Mouse (Mus musculus) ES-CJ7 (cell line): ENCODE results near the gene Gtpbp8.
A peak's percentile ranks its signal among the peaks of the same experiment; 100 is the strongest.

Source experiments
- DNase-seq: peaks from one replicate; pipeline ENCODE4 v3.0.0; 2011; ENCODE audit warnings: low read depth, low spot score

Gtpbp8 gene

DNA sequence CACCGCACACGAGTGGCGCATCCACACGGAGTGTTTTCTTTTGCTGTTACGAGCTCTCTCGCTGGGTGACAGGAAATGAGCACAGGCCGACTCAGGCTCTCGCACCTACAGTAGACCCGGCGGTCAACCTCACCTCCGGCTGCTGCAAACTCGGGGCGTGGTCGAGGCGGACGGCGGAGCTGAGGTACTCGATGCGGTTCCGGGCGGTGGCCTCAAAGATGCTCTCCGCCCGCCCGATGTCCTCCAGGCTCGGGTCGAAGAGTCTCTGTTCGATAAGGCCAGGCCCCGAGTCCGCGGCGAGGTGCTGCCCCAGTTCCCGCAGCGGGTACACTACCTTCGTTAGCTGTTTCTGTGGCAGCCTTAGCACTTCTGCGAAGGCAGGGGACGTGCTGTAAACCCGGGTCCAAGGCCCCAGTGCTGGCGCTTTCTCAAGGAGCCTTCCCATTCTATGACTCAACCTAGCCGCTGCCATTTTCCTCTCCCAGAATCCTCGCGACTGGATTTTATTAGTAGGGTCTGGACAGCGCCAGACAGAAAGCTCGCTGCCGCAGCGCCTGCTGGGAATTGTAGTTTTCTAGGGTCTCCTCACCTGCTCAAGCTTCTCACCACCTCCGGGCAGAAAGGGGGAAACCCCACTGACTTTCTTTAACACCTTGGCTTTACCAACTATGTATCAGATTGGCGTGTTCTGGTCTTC lies at the start of gene Gtpbp8:
Gene Gtpbp8, minus strand, starts transcription at position 498 of the 697 bp plus-strand sequence.
- DNase-seq = peak; percentile 88

DNA sequence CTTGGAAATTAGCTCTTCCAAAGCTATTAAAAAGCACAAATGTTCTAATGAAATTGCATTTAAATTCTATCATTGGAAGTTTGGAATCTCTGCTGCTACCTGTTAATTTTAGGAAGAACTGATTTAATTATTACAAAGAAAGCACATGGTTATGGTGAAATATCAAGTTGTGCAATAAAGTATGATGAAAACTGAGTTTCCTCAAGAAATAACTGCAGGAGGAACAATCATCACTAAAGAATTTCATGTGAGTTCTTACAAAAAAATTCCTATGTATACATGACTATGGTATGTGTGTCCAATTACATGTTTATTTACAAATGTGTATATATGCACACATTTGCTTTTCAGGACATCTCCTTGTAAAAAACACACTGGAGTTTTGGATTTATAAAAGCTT lies 48.3 kb upstream of the Gtpbp8 start:
- DNase-seq = no peak

DNA sequence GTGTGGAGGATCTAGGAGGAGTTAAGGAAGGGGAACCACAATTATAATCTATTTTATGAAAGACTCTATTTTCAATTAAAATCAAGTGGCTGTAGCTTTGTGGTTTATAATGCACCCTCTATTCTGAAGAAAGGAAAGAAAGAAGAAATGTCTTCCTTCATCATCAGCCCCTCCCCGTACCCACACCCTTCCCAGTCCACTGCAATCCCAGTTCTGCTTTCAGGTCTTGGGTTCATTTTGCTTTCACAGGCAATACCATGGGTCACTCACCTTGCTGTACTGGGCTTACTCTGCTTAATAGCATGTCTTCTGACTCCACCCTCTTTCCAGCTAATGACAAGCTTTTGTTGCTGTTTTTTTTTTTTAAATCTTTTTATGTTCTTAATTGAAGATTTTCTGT lies 40.8 kb upstream of the Gtpbp8 start:
- no peak for DNase-seq

DNA sequence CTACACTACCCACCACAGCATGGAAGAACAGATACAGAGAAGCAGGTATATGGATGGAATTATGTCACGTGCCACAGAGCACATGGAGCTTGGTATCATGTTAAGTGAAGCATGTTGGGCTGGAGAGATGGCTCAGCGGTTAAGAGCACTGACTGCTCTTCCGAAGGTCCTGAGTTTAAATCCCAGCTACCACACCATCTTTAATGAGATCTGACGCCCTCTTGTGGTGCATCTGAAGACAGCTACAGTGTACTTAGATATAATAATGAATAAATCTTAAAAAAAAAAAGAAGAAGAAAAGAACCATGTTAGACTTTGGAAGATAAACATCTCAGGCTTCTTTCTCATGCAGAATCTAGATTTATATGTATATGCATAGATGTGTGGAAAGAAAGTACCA lies 34.6 kb upstream of the Gtpbp8 start:
- peak; percentile 15 for DNase-seq

DNA sequence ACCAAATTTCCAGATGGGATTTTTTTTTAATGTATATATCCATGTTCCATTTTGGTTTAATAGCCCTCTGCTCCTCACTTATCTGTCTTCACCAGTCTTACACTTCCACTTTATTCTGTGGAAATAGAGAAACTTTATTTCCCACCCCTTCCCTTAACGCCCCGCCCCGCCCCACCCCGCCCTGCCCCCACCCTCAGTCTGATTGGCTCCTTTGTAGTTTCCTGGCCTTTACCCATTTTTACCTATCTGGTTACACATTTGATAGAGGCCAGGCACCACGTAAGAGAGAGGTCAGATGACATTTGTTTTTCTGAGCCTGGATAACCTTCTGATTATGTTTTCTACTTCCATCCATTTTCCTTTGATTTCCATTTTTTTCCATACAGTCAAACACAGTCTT lies 33.3 kb upstream of the Gtpbp8 start:
- DNase-seq = no peak

DNA sequence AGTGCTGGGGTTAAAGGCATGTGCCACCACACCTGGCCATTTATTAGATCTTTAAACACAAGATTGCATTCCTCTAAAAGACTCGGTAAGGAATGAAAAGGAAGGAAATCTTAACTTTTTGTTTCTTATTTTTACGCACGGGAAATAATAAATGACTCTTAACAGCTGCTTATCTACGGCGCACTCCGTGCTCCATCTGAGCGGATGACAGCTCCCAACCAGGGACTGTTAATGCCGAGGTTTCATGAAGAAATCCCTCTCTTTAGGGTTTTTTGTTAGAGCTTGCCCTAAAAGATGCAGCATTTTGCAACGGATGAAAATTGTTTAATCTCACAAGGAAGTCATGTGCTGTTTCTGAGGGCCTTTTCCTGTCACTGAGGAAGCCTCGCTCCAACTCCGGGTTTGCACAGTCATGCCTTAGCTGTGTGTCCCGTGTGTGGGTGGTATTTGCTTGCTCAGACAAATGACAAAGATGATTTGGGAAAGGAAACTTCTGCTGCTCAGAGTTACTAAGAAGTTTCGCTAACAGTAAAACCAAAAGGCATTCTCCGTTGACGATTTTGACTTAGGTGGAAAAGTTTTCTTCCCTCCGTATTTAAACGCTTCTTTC lies 32.5 kb upstream of the Gtpbp8 start:
- DNase-seq = no peak

DNA sequence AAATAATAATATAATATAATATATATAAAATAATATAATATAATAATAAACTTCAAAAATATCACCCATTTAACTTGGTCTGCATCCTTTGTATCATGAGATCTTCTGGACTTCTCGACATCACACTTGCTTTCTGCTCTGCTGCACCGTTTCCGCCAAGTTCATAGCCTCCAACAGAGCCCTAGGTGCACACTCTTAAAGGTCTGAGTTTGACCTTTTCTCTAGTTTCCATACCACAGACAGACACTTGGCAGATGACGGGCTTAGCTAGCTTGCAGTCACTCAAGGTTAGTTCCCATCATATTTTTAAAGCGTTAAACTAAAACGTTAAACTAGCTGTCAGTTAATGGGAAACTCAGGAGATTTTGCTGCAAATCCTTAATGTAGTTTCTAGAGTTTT lies 28.0 kb upstream of the Gtpbp8 start:
- DNase-seq = no peak

DNA sequence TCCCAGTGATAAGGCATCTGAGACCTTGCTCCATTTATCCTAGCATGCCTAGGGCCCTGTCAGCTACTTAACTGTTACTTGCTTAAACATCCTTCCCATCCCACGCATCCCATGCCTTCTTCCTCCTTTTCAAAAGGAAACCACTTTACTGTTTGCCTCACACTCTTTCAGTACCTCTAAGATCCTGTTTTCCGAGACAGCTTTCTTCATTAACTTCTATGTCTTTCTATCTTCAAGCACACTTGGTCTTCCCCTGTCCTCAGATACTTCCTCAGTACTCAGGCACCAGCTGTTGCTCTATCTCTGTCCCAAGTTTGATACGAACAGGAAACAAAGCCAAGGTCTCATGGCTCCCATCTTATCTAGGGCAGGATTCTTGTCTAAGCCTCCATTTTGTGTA lies 27.5 kb upstream of the Gtpbp8 start:
- no peak for DNase-seq

DNA sequence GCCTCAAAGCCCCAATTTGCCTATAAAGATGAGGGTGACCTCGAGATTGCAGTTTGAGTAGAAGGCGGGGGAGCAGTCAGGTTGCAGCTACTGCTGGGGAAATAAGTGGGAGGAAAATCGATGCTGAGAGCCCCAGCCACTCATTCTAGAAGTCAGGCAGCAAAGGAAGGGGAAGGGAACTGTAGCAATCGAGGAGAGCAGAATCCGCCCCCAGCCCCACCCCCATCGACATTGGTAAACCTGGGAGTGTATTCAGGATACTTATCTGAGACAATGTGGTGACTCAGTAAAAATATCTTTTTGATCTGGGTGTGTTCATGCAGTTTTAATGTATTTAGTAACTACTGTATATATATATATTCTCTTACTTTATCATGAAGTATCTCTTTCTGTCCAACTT lies 26.4 kb upstream of the Gtpbp8 start:
- DNase-seq = no peak

DNA sequence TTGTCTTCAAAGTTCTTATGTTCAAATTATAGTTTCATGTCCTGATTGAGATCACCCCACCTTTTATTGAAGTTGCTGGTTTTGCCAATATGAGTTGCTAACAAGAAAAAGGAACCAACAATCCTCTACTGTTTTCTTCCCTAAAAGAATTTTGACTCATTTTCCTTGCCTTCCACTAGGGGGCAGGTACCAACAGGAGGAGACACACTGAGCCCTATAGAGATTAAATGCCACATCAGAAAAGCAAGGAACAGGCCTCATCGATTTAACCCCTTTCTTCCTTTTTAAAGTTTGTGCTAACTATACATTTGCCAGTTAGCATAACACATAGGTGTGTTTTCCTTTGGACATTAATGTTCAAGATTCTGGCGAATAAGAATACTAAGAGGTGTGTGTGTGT lies 21.8 kb upstream of the Gtpbp8 start:
- peak; percentile 38 for DNase-seq

DNA sequence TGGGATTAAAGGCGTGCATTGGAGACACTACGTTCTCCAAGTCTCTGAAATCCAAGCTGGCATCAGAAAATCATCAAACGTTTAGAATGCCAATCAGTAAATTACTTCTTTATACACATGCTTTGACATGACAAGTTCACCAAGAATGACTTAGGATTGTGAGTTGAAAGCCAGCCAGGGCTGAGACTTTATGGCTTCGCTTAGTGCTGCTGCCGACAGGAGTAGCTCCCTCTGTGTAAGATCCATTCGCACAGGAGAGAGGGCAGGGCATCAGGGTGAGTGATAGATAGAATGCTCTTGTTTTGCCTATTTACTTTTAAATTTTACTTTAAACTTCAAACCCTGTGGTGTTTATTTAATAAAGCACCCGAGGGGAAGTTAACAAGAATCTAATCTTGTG lies 21.3 kb upstream of the Gtpbp8 start:
- no peak for DNase-seq

DNA sequence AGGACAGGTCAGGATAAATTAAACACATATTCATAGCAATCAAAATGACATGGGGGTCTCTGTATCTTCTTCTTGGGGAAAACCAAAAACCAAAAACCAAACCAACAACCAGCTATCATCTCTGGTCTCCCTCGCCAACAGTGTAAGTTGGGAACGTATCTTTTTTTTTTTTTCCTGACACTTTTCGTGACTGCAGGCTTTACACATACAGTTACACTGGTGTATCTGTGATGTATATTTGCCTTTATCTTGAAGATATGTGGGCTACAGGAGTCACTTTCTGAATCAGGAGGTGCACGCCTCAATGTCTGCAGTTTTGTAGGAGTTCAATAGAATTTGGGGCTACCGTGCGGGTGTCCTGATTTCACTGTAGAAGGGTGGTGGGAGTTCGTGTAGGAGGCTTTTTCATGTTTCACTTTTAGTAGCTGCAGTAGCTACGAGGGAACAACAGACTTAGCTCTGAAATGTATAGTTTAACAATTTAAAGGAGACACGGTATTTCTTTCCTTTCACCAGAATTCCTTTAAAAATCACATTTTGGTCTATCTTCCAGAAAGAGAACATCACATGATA lies 20.2 kb upstream of the Gtpbp8 start:
- no peak for DNase-seq

DNA sequence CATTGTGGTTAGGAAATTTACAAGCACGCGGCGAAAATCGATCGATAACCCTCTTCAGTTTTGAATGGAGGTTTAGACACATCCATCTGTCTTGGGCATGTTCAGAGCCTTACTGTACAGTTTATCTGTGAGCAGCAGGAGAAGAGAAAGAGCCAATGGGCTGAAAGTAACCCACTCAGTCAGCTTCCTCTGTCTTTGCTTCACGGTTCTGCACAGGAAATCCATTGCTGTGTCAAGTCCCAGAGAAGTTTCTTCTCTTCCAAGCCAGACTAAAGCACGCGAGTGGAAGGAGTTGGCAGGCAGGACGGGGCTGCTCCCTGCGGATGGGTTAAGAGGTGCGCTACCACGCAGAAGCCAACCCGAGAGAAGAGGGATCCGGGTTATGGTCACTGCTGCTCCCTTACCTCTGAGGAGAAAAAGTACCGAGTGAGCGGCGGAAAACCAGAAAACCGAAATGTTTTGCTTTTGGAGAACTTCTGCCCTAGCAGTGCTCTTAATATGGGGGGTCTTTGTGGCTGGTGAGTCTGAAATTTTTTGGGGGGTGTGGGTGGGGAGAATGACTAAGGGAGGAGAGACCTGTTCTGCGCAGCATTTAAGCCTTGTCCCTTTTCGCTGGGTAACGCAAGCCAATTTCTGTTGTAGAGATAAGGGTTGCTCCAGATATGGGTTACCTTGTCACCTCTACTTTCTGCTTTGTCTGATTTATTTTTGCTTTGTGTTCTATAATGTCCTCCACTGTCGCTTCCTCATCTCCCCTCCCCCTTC lies 19.6 kb upstream of the Gtpbp8 start, which contains the start of gene Cd200r1:
Gene Cd200r1, plus strand, starts transcription at position 182 of the 765 bp plus-strand sequence.
- no peak for DNase-seq

DNA sequence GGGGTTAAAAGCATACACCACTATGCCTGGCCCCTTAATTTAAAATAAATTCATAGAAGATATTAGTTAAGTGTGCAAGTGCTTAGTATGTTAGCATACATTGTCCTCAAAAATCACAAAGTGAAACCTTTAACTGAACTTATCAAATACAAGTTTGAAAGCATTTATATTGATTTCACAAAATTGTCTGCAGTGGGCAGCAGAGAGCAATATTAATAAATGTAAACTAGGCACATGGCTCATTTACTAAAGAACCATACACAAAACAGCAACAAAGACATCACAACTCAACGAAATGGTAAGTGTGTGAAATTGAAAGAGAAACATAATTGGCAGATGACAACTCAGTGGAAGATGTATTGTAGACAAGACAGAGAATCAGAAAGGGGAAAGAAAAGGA lies 15.6 kb upstream of the Gtpbp8 start:
- no peak for DNase-seq

DNA sequence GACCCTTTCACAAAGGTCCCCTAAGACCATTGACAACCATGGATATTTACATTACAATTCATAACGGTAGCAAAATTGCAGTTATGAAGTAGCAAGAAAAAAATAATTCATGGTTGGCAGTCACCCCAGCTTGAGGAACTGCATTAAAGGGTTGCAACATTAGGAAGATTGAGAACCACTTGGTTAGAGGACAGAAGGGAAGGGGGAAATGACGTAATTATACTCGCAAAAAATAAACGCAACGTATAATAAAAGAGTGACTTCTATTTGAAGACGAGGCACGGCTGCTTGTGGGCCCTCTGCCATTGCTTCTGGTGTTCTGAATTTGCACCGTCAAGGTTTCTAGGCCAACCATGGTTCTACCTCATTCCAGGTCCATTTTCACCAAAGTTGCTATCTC lies 11.5 kb upstream of the Gtpbp8 start:
- DNase-seq = no peak

DNA sequence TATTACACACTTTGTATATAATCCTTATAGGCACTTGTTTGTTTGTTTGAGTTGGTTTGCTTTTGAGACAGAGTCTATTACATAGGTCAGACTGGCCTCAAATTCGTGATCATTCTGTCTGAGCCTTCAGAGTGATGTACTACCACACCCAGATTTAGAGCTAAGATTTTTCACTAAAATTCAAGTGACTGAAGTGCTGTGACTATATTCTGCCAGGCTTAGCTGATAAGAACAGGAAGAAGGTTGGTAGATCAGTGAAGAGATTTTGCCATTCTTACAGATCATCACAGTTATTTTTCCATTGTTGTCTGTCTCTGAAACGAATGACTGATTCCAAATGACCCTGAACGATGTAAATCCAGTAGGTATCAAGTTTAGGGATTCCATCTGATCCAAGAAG lies 1.8 kb upstream of the Gtpbp8 start:
- no peak for DNase-seq

DNA sequence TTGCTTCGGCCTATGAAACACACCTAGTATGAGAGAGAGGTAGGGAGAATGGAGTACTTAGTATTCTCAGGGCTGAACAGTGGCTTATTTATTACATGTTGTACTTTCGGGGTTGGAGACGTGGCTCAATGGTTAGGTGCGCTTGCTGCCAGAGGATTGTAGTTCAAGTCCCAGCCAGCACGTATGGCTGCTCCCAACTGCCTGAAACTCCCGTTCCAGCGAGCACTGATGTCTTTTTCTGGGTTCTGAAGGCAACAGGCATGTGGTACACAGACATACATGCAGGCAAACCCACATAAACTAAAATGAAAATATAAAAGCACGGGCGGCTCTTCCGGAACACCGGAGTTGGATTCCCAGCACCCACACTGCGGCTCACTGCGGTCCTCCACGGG lies 695 bp downstream of the Gtpbp8 start:
- peak; percentile 23 for DNase-seq

DNA sequence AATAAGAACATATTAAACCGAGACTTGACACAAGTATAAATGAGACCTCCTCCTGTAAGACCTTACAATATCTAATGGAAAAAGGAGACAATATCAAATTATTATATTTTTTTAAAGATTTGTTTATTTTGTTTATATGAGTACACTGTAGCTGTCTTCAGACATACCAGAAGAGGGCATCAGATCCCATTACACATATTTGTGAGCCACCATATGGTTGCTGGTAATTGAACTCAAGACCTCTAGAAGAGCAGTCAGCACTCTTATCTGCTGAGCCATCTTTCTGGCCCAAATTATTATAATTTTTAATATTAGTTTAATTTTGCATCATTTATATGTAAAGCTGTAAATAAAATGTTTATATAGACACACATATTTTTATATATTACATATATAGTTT lies 3.4 kb downstream of the Gtpbp8 start:
- no peak for DNase-seq

DNA sequence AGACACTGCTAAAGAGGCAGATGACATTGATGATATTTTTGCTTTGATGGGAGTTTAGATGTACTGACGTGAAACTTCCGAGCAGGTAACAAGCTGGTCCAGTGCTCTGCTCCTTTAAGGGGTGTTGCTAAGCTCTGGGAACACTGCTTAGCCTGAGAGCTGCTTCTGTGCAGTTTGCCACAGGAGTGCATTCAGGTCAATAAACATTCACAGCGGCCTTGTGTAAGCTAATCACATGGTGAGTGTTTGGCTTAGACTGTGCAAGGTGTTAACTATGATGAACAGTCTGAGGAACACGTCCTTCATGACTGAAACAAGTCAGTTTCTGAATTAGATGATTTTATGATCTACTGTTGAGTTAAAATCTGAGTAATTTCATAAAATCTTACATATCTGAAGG lies 10.0 kb downstream of the Gtpbp8 start:
- DNase-seq = no peak

DNA sequence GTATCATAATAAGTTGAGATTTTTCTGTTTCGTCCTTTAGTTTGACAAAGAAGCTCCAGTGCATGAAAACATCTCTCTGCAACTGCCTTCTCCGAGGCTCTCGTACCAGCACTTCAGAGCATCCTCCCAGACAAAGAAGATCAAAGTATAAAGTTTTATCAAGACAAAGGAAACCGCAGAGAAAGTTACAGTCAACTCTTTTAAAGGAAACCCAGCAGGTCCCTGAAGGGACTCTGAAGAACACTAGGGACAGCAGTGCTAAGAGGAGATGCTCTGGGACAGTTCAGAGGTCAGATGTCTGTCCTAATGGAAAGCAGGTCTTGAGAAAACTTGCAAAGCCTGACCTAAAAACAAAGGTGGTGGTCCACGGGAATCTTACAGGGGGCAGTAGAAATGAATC lies 10.5 kb downstream of the Gtpbp8 start:
- DNase-seq = no peak

DNA sequence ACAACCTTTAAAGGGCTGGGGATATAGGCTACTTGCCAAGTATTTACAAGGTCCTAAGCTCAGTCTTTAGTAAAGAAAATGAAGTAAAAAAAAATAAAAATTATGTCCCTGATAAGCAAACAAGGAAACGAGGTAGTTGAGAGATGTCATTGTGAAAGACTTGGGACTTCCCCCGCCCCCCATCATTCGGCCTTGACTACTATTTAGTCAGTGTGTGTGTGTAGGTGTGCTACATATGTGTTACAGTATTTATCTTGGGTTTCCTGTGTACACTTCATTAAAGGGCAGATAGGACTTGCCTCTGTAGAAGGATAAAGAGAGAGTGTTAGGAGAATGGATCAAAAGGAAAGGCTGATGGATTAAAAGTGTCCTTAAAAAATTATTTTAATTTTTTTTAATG lies 12.1 kb downstream of the Gtpbp8 start:
- no peak for DNase-seq

DNA sequence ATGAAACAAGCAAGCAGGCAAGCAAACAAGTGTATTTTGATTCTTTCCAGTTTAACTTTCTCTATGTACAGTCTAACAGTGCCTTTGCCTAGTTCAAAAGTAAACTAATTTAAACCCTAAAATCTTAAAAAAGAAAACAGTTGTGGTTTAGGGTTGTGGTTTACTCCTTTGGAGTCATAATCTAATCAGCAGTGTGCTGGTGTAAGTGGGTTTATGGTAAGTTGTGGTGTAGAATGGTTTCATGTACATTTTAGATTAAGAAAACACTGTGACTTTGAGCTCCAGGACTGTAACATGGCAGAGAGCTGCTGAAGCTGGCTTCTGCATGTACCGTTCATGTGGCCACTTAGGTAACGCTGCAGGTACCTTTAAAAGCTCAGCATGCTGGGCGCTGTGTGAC lies 18.6 kb downstream of the Gtpbp8 start:
- DNase-seq = no peak
